Mouse (Mus musculus): ENCODE measurements around the gene Otulinl. TPM values are rescaled to one million over a fixed set of nuclear protein-coding genes. Genes with fewer than 3 reads are reported as not detected.
A peak's percentile ranks its signal among the peaks of the same experiment; 100 is the strongest.

Otulinl gene
- polyA plus RNA-seq, 1 experiment from 2014 or later: 10.9 TPM

- Histone ChIP-seq H3K4me1 (replicated peaks) (0 out of 2 replicates have a peak, but pooled peaks cover 4% of the 10 kb centered on the region), H3K4me3 (replicated peaks) (no peak overlapping the region), H3K9ac (no peak overlapping the region), H3K9me3 (no peaks in the 10 kb centered on the region), H3K36me3 (no peaks in the 10 kb centered on the region), H3K4me2 (replicated peaks) (peak overlapping the region; percentile 23), H3K27ac (no peak overlapping the region), H3K27me3 (replicated peaks) (no peaks in the 10 kb centered on the region)
- WGBS: 48% methylated on average over 21 of the region's 21 CpGs
- ATAC-seq: peak; percentile 53; the same call in 1 of the 2 replicates
Observed at GRCm38 (mm10) chr15:27665392-27665911, 15.9 kb downstream of the Otulinl start.

GRCm38 (mm10) chr15:27664126-27664525 lies 17.3 kb downstream of the Otulinl start:
- no peaks in the 10 kb centered on the region for H3K9me3 ChIP-seq
- 0 out of 2 replicates have a peak, but pooled peaks cover 4% of the 10 kb centered on the region for H3K4me1 ChIP-seq (replicated peaks)
- no peaks in the 10 kb centered on the region for H3K36me3 ChIP-seq
- H3K4me2 ChIP-seq (replicated peaks): no peak overlapping the region
- ATAC-seq: no peak
- WGBS: 89% methylated on average over 9 of the region's 9 CpGs
- no peak overlapping the region for H3K9ac ChIP-seq
- no peak overlapping the region for H3K4me3 ChIP-seq (replicated peaks)
- no peak overlapping the region for H3K27ac ChIP-seq
- no peaks in the 10 kb centered on the region for H3K27me3 ChIP-seq (replicated peaks)

DNA sequence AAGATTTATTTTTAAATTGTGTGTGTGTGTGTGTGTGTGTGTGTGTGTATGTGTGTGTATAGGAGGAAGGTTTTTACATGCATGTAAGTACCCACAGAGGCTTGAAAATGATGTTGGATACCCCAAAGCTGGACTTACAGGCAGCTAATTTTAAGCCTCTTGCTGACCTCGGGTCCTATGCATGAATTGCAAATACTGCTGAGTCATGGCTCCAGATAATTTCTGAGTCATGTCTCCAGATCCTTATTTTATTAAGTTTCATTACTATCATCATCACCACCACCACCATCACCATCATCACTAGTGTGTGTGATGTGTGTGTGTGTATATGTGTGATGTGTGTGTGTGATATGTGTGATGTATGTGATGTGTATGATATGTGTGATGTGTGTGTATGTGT lies 18.7 kb downstream of the Otulinl start:
- Histone ChIP-seq H3K4me2 (replicated peaks) (no peak overlapping the region), H3K27me3 (replicated peaks) (no peaks in the 10 kb centered on the region), H3K4me3 (replicated peaks) (no peak overlapping the region), H3K36me3 (no peaks in the 10 kb centered on the region), H3K9ac (no peak overlapping the region), H3K9me3 (no peaks in the 10 kb centered on the region), H3K27ac (no peak overlapping the region), H3K4me1 (replicated peaks) (0 out of 2 replicates have a peak, but pooled peaks cover 4% of the 10 kb centered on the region)
- no peak for ATAC-seq
- 67% methylated on average over 1 of the region's 1 CpGs for WGBS

DNA sequence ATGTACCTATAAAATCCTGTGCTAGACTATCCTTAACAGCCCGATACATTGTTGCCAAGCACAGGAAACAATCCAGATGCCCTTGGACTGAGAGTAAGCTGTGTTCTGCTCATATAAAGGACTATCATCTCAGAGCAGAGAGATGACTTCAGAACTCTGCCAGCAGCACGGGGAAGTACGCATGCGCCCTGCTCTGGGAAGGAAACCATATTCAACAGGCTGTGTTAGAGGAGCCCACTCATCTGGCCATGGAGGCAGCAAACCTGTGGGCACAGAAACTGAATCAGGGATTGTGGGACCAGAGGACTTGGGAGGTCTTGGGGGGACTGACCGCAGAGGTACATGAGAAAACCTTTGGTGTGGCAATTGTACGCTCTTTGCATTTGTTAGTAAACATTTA lies 19.7 kb downstream of the Otulinl start:
- Histone ChIP-seq H3K9ac (no peak overlapping the region), H3K4me2 (replicated peaks) (no peak overlapping the region), H3K27me3 (replicated peaks) (no peaks in the 10 kb centered on the region), H3K36me3 (no peaks in the 10 kb centered on the region), H3K4me3 (replicated peaks) (no peak overlapping the region), H3K27ac (no peak overlapping the region), H3K4me1 (replicated peaks) (0 out of 2 replicates have a peak, but pooled peaks cover 4% of the 10 kb centered on the region), H3K9me3 (no peaks in the 10 kb centered on the region)
- 87% methylated on average over 6 of the region's 6 CpGs for WGBS
- no peak for ATAC-seq

GRCm38 (mm10) chr15:27659592-27660244 lies 21.7 kb downstream of the Otulinl start:
- Histone ChIP-seq H3K9ac (no peak overlapping the region), H3K4me3 (replicated peaks) (no peak overlapping the region), H3K4me2 (replicated peaks) (no peak overlapping the region), H3K27ac (no peak overlapping the region), H3K36me3 (no peaks in the 10 kb centered on the region), H3K27me3 (replicated peaks) (no peaks in the 10 kb centered on the region), H3K4me1 (replicated peaks) (no peaks in the 10 kb centered on the region), H3K9me3 (no peaks in the 10 kb centered on the region)
- peak; percentile 62 for ATAC-seq
- WGBS: 42% methylated on average over 17 of the region's 17 CpGs

DNA sequence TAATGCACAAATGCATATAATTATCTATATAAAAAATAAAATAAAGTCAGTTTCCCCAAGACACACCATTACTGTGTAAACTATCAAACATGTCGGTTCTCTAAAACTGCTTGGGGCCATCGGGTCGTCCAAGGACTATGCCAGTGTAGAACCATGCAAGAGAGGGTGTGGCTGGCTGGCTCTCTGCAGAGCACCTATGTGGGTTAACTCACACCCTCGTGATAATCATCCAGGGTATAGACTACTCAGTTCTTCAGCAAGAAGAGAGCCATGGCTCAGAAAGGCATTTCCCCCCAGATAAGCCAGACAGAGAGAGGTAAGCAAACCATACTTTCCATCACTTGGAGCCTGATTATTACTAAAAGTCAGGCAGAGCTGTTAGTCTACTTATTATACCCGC lies 22.2 kb downstream of the Otulinl start:
- Histone ChIP-seq H3K4me3 (replicated peaks) (no peak overlapping the region), H3K9me3 (no peaks in the 10 kb centered on the region), H3K9ac (no peak overlapping the region), H3K27ac (no peak overlapping the region), H3K4me1 (replicated peaks) (no peaks in the 10 kb centered on the region), H3K27me3 (replicated peaks) (no peaks in the 10 kb centered on the region), H3K4me2 (replicated peaks) (no peak overlapping the region), H3K36me3 (no peaks in the 10 kb centered on the region)
- no peak for ATAC-seq
- 81% methylated on average over 5 of the region's 5 CpGs for WGBS

DNA sequence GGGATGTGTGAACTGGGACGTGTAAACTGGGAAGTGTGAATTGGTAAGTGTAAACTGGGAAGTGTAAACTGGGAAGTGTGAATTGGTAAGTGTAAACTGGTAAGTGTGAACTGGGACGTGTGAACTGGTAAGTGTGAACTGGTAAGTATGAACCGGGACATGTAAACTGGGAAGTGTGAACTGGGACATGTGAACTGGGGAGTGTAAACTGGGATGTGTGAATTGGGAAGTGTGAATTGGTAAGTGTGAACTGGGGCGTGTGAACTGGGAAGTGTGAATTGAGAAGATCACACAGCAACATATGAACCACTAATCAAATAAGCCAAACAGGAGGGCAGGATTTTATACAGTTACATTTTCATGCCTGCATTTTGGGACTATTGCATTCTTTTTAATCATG lies 23.0 kb downstream of the Otulinl start:
- Histone ChIP-seq H3K36me3 (no peaks in the 10 kb centered on the region), H3K9me3 (no peaks in the 10 kb centered on the region), H3K4me2 (replicated peaks) (no peak overlapping the region), H3K27me3 (replicated peaks) (no peaks in the 10 kb centered on the region), H3K4me3 (replicated peaks) (no peak overlapping the region), H3K4me1 (replicated peaks) (no peaks in the 10 kb centered on the region), H3K27ac (no peak overlapping the region), H3K9ac (no peak overlapping the region)
- WGBS: 90% methylated on average over 4 of the region's 4 CpGs
- ATAC-seq: no peak

DNA sequence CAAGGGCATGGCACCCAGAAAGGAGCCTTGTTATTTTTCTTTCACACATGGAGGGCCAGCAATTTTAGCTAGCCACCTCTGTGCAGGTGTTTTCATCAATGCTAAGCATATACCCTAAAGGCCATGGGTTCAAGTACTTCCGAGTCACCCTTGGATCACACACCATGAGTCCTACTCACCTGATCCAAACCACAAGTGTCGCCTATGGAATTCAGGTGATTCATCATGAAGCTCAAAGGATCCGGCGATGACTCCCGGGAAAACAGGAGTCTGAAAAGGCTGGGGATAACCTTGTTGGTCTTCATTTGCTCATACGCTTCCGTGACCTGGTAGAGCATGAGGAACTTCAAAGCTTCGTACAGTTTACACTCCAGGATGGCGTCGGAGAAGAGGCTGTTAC lies 23.5 kb downstream of the Otulinl start:
- H3K27me3 ChIP-seq (replicated peaks): no peaks in the 10 kb centered on the region
- ATAC-seq: no peak
- 94% methylated on average over 10 of the region's 10 CpGs for WGBS
- no peak overlapping the region for H3K9ac ChIP-seq
- no peak overlapping the region for H3K4me3 ChIP-seq (replicated peaks)
- no peak overlapping the region for H3K27ac ChIP-seq
- H3K4me2 ChIP-seq (replicated peaks): no peak overlapping the region
- no peaks in the 10 kb centered on the region for H3K9me3 ChIP-seq
- no peaks in the 10 kb centered on the region for H3K4me1 ChIP-seq (replicated peaks)
- no peaks in the 10 kb centered on the region for H3K36me3 ChIP-seq

DNA sequence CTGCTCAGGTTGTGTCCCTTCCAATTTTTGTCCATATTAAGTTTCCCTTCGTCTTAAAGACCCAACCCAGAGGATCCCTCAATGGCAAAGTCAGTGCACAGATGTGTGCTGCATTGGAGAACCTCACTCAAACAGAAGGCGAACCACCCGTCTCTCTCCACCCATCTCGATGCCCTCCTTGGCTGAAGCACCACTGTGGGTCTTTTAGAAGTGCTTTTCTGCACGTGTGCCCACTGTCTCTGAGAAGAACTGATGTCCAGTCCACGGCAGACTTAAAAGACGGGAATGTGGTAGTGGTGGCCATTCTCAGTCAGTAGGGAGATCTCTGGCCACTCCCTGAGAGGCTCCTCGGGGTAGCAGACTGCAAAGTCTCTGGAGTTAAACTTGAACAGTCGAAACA lies 24.8 kb downstream of the Otulinl start:
- no peak overlapping the region for H3K27ac ChIP-seq
- 80% methylated on average over 9 of the region's 9 CpGs for WGBS
- no peak overlapping the region for H3K4me3 ChIP-seq (replicated peaks)
- H3K9ac ChIP-seq: no peak overlapping the region
- H3K9me3 ChIP-seq: no peaks in the 10 kb centered on the region
- no peaks in the 10 kb centered on the region for H3K27me3 ChIP-seq (replicated peaks)
- no peak overlapping the region for H3K4me2 ChIP-seq (replicated peaks)
- H3K4me1 ChIP-seq (replicated peaks): no peaks in the 10 kb centered on the region
- no peak for ATAC-seq
- H3K36me3 ChIP-seq: no peaks in the 10 kb centered on the region

DNA sequence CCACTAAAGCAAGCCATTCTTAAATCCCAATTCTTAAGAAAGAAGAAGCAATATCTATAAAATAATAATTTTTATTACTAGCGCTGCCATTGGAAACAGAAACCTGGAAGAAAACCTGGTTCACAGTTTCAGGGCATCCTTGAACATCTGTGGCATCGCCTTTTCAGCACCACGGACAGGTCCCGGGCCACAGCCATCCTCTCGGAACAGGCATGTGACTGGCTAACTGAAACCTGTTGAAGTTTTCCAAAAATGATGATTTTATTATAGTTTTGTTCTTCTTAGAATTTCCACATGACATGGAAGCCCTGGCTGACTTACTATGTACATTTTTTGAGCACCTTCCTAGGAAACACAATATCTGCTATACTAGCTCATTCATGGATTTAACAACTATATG lies 26.4 kb downstream of the Otulinl start:
- Histone ChIP-seq H3K4me3 (replicated peaks) (no peak overlapping the region), H3K4me2 (replicated peaks) (no peak overlapping the region), H3K9ac (no peak overlapping the region), H3K4me1 (replicated peaks) (no peaks in the 10 kb centered on the region), H3K36me3 (no peaks in the 10 kb centered on the region), H3K27ac (no peak overlapping the region), H3K9me3 (no peaks in the 10 kb centered on the region), H3K27me3 (replicated peaks) (no peaks in the 10 kb centered on the region)
- WGBS: 16% methylated on average over 5 of the region's 5 CpGs
- ATAC-seq: no peak

- Histone ChIP-seq H3K36me3 (no peaks in the 10 kb centered on the region), H3K4me1 (replicated peaks) (no peaks in the 10 kb centered on the region), H3K9ac (no peak overlapping the region), H3K27me3 (replicated peaks) (no peaks in the 10 kb centered on the region), H3K27ac (no peak overlapping the region), H3K4me2 (replicated peaks) (no peak overlapping the region), H3K4me3 (replicated peaks) (no peak overlapping the region), H3K9me3 (no peaks in the 10 kb centered on the region)
- ATAC-seq: no peak
- WGBS: 43% methylated on average over 3 of the region's 3 CpGs
Observed at GRCm38 (mm10) chr15:27647686-27648085, 33.7 kb downstream of the Otulinl start.

GRCm38 (mm10) chr15:27646665-27647064 lies 34.7 kb downstream of the Otulinl start:
- Histone ChIP-seq H3K27ac (no peak overlapping the region), H3K4me2 (replicated peaks) (no peak overlapping the region), H3K4me1 (replicated peaks) (no peaks in the 10 kb centered on the region), H3K27me3 (replicated peaks) (no peaks in the 10 kb centered on the region), H3K4me3 (replicated peaks) (no peak overlapping the region), H3K9ac (no peak overlapping the region), H3K36me3 (no peaks in the 10 kb centered on the region), H3K9me3 (no peaks in the 10 kb centered on the region)
- ATAC-seq: no peak
- 93% methylated on average over 8 of the region's 8 CpGs for WGBS

DNA sequence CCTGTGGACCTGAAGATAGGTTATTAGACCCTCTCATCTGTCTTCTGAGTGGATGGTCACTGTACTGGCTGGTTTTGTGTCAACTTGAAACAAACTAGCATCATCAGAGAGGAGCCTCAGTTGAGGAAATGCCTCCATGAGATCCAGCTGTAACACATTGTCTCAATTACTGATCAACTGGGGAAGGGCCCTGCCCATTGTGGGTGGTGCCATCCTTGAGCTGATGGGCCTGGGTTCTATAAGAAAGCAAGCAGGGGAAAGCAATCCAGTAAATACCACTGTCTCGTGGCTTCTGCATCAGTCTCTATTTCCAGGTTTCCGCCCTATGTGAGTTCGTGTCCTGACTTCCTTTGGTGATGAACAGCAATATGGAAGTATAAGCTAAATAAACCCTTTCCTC lies 36.1 kb downstream of the Otulinl start:
- H3K4me2 ChIP-seq (replicated peaks): no peak overlapping the region
- no peak for ATAC-seq
- no peaks in the 10 kb centered on the region for H3K9me3 ChIP-seq
- no peaks in the 10 kb centered on the region for H3K4me1 ChIP-seq (replicated peaks)
- no peaks in the 10 kb centered on the region for H3K36me3 ChIP-seq
- 86% methylated on average over 3 of the region's 3 CpGs for WGBS
- no peak overlapping the region for H3K4me3 ChIP-seq (replicated peaks)
- H3K27ac ChIP-seq: no peak overlapping the region
- H3K27me3 ChIP-seq (replicated peaks): no peaks in the 10 kb centered on the region
- no peak overlapping the region for H3K9ac ChIP-seq

All from intestine, embryonic 15.5 days (tissue).